Mouse (Mus musculus): ENCODE results near the gene Lrrc36.
A peak's percentile ranks its signal among the peaks of the same experiment; 100 is the strongest.

The Lrrc36 gene

DNA sequence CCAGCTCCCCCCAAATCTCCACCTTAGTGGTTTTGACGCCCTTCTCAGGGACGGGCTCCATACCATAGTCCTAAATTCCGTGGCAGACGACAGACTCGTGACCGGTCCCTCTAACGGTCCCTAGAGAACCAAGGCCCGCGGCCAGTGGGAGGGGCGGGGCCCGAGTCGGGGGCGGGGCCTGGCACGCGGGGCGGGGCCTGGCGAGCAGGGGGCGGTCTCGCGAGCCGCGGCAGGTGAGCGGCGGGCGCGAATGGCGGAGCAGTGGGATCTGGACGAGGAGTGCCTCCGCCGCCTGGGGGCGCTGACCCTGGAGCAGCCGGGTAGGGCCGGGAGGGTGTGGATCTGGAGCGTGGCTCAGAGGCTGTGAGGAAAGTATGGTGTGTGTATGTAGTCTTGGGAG, at the start of gene Lrrc36, which contains the start of gene Kctd19:
TSS of gene Lrrc36 (plus strand) at position 181 of the 400 bp plus-strand sequence.
TSS of gene Kctd19 (minus strand) at position 112 of the 400 bp plus-strand sequence.
- DNase-seq: peak; percentile 73 to 83

GRCm38 (mm10) chr8:105367107-105367506, 46.3 kb upstream of the Lrrc36 start:
- DNase-seq: peak in 1 of 2 experiments; percentile 57

DNA sequence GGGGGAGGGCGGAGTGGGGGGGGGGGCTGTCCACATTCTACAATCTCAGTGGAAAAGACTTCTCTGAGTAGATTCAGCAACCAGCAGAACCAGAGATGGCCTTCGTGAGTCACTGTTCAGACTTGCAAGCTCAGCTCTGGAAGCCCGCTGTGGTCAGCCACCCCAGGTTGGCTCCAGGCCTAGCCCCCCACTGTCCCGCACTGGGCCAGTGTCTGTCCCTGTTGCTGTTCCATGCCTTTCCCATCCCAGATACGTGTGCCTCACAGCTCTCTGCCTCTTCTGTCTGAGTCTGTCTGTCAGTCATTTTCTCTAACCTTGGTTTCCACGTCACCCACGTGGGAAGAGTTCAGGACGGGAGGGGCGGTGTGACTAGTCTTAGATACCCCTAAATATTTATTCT, 40.9 kb upstream of the Lrrc36 start:
- DNase-seq: no peak

DNA sequence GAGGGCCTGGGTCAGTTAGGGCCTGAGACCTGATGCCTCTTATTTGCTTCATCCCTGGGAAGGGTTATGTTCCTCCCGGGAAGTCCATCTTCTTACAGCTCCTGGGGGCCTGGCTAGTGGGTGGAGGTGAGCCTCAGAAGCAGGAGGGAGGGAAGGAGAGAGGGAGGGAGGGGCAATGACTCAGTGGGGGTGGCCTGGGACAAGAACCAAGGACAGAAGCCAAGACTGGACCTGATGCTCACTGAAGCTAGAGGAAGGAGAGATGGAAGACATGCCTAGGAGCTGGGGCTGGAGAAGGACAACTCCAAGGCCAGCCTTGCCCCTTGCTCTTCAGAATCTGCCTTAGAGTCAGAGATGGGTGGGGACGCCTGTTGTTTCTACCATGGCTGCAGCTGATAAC, 40.3 kb upstream of the Lrrc36 start, which contains the start of gene Plekhg4:
TSS of gene Plekhg4 (plus strand) at position 243 of the 400 bp plus-strand sequence.
- DNase-seq: no peak

DNA sequence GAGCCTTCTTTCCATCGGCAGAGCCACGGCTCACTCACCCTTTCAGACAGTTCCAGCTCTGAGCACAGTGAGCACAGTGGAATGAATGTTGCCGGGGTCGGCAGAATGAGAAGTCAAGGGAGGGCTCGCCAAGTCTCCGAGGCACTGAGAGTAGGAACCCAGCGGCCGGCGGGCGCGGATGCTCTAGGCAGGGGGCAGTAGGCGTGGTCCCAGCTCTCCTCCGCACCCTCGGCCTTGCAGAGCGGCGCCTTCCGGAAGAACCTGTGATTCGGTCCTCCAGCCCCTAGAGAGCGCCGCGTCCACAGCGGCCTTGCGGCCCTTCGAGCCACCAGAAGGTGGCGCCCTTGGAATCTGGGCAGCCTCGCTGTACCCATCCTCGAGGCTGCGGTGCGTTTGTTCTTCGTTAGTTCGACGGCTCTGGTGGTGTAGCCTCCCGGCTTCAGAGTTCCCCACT, 38.8 kb upstream of the Lrrc36 start:
- DNase-seq: peak; percentile 62 to 67

- DNase-seq: peak; percentile 84 to 89
These were observed 34.7 kb upstream of the Lrrc36 start for GRCm38 (mm10) chr8:105378673-105379072.

GRCm38 (mm10) chr8:105380308-105380707, 33.1 kb upstream of the Lrrc36 start:
- no peak for DNase-seq

DNA sequence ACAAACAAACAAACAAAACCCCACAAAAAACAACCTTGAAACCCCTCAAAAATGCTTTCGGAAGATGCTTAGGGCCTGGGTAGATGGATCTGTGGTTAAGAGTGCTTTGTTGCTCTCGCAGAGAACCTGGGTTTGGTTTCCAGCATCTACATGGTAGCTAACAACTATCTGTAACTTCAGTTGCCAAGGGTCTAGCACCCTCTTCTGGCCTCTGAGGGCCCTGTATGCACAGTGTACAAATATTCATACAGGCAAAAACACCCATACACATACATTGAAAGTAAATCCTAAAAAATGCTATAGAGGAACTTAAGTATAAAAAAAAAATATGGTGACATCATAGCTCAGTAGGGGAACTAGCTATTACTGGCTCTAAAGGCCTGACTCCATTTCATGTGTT, 29.3 kb upstream of the Lrrc36 start:
- DNase-seq: no peak

DNA sequence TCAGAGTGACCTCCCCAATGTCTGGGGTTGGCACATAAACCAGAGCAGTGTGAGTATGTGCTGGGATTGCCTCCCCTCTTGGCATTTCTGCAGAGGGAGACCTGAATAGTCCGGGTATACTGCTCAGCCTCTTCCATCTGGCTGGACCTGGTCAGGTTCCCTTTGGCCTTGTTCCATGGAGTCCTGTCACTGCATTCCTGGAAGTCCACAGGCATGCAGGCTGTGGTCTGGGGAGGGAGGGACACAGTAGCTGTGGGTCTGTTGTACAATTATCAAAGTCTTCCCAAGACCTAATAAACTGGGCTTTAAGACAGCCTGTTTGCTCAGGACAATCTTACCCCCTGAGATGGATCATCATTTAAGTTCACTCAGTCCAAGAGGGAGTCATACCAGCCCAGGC, 26.2 kb upstream of the Lrrc36 start:
- DNase-seq: peak; percentile 43 to 60

- no peak for DNase-seq
These were observed 24.3 kb upstream of the Lrrc36 start for GRCm38 (mm10) chr8:105389096-105389495.

GRCm38 (mm10) chr8:105393089-105393787, 20.1 kb upstream of the Lrrc36 start:
- no peak for DNase-seq

GRCm38 (mm10) chr8:105393915-105394314, 19.5 kb upstream of the Lrrc36 start:
- no peak for DNase-seq

GRCm38 (mm10) chr8:105397747-105398146, 15.6 kb upstream of the Lrrc36 start:
- peak; percentile 58 to 74 for DNase-seq

- no peak for DNase-seq
These were observed 13.4 kb upstream of the Lrrc36 start for GRCm38 (mm10) chr8:105400016-105400415.

GRCm38 (mm10) chr8:105403467-105403866, 9.9 kb upstream of the Lrrc36 start:
- no peak for DNase-seq

DNA sequence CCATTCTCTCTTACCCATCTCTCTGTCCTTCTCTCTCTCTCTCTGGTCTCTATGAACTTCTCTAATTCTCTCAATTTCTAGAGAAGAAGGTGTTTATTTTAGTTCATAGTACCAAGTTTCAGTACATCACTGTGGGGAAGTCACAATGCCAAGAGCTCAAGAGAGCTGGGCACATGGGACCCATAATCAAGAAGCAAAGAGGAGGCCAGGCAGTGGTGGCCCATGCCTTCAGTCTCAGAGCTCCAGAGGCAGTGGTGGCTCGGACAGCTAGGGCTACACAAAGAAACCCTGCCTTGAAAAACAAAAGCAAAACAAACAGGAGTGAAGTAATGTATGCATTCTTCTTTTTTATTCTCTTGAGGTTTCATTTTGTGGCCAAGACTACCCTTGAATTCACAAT, 8.9 kb upstream of the Lrrc36 start:
- no peak for DNase-seq

DNA sequence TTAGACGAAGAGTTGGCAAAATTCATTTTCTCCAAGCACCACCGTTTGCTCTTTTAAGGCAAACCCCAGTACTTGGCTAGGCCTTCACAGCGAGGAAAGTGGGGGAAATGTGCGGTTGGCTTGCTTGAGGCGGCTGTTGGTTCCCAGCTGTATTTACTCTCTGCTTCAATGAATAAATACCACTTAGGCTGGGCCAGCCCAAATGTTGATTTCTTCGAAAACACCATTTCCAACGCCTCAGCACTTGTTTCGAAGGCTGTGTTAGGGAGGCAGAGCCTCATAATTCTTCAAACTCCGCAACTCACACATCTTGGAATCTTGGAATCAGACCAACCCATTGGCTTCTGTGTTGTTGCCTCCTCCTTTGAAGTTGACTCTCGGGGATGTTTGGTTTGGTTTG, 7.0 kb upstream of the Lrrc36 start:
- DNase-seq: peak; percentile 26 to 46

DNA sequence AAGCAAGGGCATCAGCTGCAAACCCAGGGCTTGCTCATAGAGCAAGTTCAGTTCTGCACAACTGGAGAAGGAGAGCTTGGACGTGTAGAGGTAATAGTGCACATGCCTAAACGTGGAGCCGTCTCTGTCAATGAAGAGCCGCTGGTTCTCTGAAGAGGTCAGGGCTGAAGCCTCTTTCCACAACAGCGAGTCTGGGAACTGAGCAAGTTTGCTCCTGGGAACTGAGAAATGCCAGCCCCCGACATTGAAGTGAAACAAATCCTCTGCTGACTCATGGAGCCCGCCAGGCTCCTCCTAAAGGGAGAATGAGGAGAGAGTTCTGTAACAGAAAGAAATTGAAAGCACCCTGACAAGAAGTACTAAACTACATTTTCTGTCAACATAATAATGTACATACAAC, 5.0 kb upstream of the Lrrc36 start:
- DNase-seq: no peak

DNA sequence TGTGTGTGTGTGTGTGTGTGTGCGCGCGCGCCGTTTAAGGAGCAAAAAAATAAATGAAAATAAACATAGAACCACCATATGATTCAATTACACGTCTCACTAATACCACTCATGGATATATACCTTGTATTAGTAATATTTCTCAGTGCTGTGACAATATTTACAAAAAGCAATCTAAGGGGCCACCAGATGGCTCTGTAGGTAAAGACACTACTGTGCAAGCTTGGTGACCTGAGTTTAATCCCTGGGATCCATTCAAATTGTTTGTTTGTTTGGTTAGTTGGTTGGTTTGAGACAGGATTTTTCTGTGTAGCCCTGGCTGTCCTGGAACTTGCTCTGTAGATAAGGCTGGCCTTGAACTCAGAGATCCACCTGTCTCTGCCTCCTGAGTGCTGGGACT, 3.4 kb upstream of the Lrrc36 start:
- no peak for DNase-seq

DNA sequence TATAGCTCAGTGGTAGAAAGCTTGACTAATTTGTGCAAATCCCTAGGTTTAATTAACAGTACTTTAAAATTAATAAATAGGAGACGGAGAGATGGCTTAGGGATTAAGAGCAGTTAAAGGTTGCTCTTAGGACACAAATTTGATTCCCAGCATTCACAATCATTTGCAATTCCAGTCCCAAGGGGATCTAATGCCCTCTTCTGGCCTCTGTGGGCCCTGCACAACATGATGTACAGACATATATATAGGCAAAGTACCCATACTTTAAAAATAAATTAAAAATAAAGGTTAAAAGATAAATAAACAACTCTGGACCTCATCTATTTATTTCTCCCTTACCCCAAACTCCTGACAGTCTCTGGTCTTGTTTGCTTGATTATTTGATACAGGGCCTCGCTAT, 5.6 kb downstream of the Lrrc36 start:
- DNase-seq: peak; percentile 30 to 31

GRCm38 (mm10) chr8:105419800-105420199, 6.4 kb downstream of the Lrrc36 start:
- no peak for DNase-seq

- DNase-seq: no peak
These were observed 8.6 kb downstream of the Lrrc36 start for GRCm38 (mm10) chr8:105422006-105422405.

- DNase-seq: no peak
These were observed 13.5 kb downstream of the Lrrc36 start for GRCm38 (mm10) chr8:105426878-105427277.

GRCm38 (mm10) chr8:105431743-105432515, 18.6 kb downstream of the Lrrc36 start:
- DNase-seq: no peak
